Mouse (Mus musculus) gastrocnemius, postnatal 4 days (tissue): ENCODE measurements around the gene Taf15. TPM values are rescaled to one million over a fixed set of nuclear protein-coding genes. Genes with fewer than 3 reads are reported as not detected.
"Not testable (repeated sequence)": the region's sequence is repeated elsewhere in the genome, so short reads cannot be mapped to it uniquely, and the experiment has no call there.

Experiments used
- DNase-seq, 2 experiments: peaks; one replicate each; pipeline ENCODE4 v3.0.0; 2021 to 2022; ENCODE audit warnings: low spot score in 2 of 2, mixed read lengths in 2 of 2
- total RNA-seq, 2 experiments: library from RNA; stranded (reverse); gene quantifications; 2 replicates each; pipeline ENCODE4 v1.2.3; 2021

Gene Taf15
- total RNA-seq, 2 experiments from 2014 or later, result 34.6 to 40.1 TPM

GRCm38 (mm10) chr11:83534609-83535423, 61.9 kb downstream of the Taf15 start:
- DNase-seq, result peak; percentile 55 to 79

DNA sequence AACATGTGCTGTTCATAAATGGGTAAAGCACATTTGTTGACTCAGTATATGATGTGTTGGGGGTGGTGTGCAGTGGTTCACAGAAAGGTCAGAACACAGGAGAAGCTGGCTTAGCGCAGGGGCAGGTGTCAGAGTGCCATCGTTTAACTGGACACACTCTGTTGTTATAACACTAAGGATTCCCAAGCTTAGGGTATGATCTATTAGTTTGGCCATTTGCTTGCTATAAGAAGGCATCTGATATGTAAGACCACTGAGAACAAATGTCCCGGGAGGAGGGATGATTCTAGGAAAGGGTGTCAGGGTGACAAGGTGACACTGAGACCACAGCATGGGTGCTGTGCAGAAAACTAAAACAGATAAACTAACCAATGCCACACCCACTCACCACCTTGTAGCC, 63.9 kb downstream of the Taf15 start:
- DNase-seq, result no peak

DNA sequence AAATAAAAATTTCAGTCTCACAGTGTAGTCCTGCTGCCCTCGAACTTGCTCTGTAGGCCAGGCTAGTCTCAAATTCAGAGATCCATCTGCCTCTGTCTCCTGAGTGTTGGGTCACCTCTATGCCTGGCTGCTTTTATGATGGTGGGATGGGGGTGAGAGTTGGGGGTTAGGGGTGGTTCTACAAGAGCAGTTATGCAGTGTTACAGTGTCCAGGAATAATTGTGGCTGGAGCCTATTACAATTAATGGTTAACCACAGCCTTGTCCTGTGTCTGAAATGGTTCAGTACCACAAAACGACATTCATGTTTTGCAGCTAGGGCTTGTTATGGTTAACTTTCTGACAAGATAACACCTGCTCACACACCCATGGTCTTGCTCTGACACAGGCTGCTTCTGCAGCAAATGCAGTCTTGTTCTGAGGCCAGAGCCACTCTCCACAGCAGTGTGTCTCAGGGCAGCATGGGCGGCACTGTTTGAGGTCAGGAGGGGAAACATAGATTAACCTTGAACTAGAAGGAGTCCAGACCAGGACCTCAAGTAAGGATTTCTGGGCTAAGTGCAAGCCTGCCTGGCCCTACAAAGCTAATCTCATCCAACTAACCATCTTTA, 65.9 kb downstream of the Taf15 start:
- DNase-seq, result no peak

DNA sequence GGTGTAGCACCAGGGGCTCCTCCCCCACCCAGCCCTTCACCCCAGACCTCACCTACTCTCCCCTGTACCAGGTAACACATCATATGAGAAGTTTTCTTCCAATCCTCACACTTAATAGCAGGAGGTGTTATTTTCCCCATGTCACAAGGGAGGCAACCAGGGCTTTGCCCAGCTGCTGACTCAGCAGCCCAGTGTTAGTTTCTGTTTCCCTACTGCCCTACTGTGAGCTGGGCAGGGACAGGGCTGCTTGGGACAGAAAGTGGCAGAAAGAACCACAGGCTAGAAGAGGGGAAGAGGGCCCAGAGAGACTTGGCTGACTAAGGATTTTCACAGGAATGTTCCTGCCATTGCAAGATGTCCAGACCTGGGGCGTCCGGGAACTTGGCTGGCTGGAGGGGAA, 68.0 kb downstream of the Taf15 start:
- no peak for DNase-seq

DNA sequence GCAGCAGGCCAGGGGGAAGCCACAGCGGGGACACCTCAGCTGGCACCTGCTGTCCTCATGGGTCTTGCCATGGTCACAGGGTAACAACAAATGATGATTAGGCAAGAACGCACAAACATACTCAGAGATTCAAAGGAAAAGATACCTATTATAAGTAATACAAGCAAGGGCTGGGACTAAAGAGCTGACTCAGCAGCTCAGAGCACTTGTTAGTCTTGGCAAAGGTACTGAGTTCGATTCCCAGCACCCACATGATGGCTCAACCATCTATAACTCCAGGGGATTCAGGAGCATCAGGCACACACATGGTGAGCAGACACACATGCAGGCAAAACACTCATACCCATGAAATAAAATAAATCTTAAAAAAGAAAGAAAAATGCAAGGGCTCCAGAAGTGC, 68.5 kb downstream of the Taf15 start:
- no peak for DNase-seq

GRCm38 (mm10) chr11:83544214-83544613, 71.3 kb downstream of the Taf15 start:
- DNase-seq, result no peak

- DNase-seq, result no peak
These were observed 77.3 kb downstream of the Taf15 start for GRCm38 (mm10) chr11:83550186-83550632.

- DNase-seq, result not testable (repeated sequence)
These were observed 78.2 kb downstream of the Taf15 start for GRCm38 (mm10) chr11:83551037-83551436.

DNA sequence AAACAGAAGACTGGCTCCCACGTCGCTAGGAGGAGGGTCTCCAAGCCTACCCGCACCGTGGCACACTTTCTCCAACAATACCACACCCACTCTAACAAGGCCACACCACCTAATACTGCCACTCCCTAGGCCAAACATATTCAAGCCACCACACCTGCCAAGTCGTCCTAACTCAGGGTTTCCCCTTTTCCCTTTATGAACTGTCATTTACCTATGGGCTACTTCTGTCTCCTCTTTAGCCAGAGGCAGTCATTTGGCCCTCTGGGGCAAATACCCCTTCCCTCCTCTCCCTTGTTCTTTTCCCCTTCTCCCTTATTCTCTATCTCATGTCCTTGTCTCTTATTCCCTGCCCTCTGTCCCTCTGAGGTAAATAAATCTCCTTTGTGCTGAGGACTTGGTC, 78.8 kb downstream of the Taf15 start:
- DNase-seq, result no peak

Other genes starting within 250 kb of the Taf15 start
- gene Slfn14, start 186.4 kb upstream of the Taf15 start, total RNA-seq, result under 1 TPM; 0.07 to 0.26 TPM
- 10 to 100 TPM; 64.8 to 69.7 TPM for gene Ap2b1, start 174.1 kb upstream of the Taf15 start, total RNA-seq
- gene Pex12, start 170.5 kb upstream of the Taf15 start, total RNA-seq, result 10 to 100 TPM; 13.7 to 14.2 TPM
- gene Rasl10b, start 63.9 kb upstream of the Taf15 start, total RNA-seq, result 1 to 10 TPM; 1.8 to 2.6 TPM
- gene Gas2l2, start 43.6 kb upstream of the Taf15 start, total RNA-seq, result under 1 TPM; 0.15 to 0.34 TPM
- gene 1700020L24Rik, start 35.4 kb upstream of the Taf15 start, total RNA-seq, result not detected
- 1 to 10 TPM; 4.7 to 5.4 TPM for gene Mmp28, start 10.0 kb upstream of the Taf15 start, total RNA-seq
- gene Heatr9, start 49.1 kb downstream of the Taf15 start, total RNA-seq, result not detected
- not detected for gene Ccl5, start 57.4 kb downstream of the Taf15 start, total RNA-seq
- 1 to 10 TPM; 4.0 to 4.9 TPM for gene Ccl9, start 105.5 kb downstream of the Taf15 start, total RNA-seq
- 1 to 10 TPM; 2.9 to 3.7 TPM for gene Ccl6, start 120.0 kb downstream of the Taf15 start, total RNA-seq
- gene Rpl9-ps1, start 172.5 kb downstream of the Taf15 start, total RNA-seq, result not detected
- not detected for gene Ccl3, start 176.3 kb downstream of the Taf15 start, total RNA-seq
- under 1 TPM in 1 of 2 experiments, not detected in 1; 0.44 TPM for gene Ccl4, start 189.5 kb downstream of the Taf15 start, total RNA-seq
- gene Wfdc17, start 230.9 kb downstream of the Taf15 start, total RNA-seq, result under 1 TPM; 0.75 to 0.78 TPM
- not detected for gene Wfdc18, start 235.9 kb downstream of the Taf15 start, total RNA-seq